Mouse (Mus musculus): ENCODE measurements at regions not wholly inside any gene's neighbourhood (a gene's known extent, or its start where the extent isn't known, plus 50 kb on each side); places are given as distances from the start of the nearest gene placed in this dataset.

GRCm38 (mm10) chr7:133223948-133224652, 99.9 kb upstream of the Ctbp2 start:
- no peak for DNase-seq

- DNase-seq = no peak
Observed at GRCm38 (mm10) chr7:133212328-133212727, 88.2 kb upstream of the Ctbp2 start.

- DNase-seq = no peak
Observed at GRCm38 (mm10) chr7:133205704-133206103, 81.5 kb upstream of the Ctbp2 start.

- no peak for DNase-seq
Observed at GRCm38 (mm10) chr7:133204485-133204884, 80.3 kb upstream of the Ctbp2 start.

- no peak for DNase-seq
Observed at GRCm38 (mm10) chr7:133203933-133204332, 79.8 kb upstream of the Ctbp2 start.

GRCm38 (mm10) chr7:133202092-133202880, 78.1 kb upstream of the Ctbp2 start:
- DNase-seq = no peak

GRCm38 (mm10) chr7:133199046-133199445, 74.9 kb upstream of the Ctbp2 start:
- DNase-seq = no peak

- no peak for DNase-seq
Observed at GRCm38 (mm10) chr7:133189880-133190462, 65.8 kb upstream of the Ctbp2 start.

- DNase-seq = peak; percentile 64
Observed at GRCm38 (mm10) chr7:133185931-133186601, 61.9 kb upstream of the Ctbp2 start.

GRCm38 (mm10) chr7:133184905-133185594, 60.9 kb upstream of the Ctbp2 start:
- no peak for DNase-seq

GRCm38 (mm10) chr7:133181388-133181787, 57.2 kb upstream of the Ctbp2 start:
- no peak for DNase-seq

GRCm38 (mm10) chr7:133177179-133177575, 53.0 kb upstream of the Ctbp2 start:
- no peak for DNase-seq

- DNase-seq = peak; percentile 34
Observed at GRCm38 (mm10) chr7:133176256-133177178, 52.4 kb upstream of the Ctbp2 start.
